Mouse (Mus musculus) liver, adult 2 months (tissue): ENCODE measurements at regions not wholly inside any gene's neighbourhood (a gene's known extent, or its start where the extent isn't known, plus 50 kb on each side); places are given as distances from the start of the nearest gene placed in this dataset.

Experiments used
- CTCF ChIP-seq: fragments of 200-500 bp; IDR thresholded peaks from 2 replicates; pipeline ENCODE4 v1.5.1; 2011; ENCODE audit warnings: low read depth, low read length, control low read depth
- POLR2A ChIP-seq: fragments of 200-500 bp; IDR thresholded peaks from 2 replicates; pipeline ENCODE4 v1.6.1; 2011; ENCODE audit warnings: low read length, control low read depth; ENCODE audit not compliant: insufficient read depth; ENCODE audit errors: extremely low read depth

DNA sequence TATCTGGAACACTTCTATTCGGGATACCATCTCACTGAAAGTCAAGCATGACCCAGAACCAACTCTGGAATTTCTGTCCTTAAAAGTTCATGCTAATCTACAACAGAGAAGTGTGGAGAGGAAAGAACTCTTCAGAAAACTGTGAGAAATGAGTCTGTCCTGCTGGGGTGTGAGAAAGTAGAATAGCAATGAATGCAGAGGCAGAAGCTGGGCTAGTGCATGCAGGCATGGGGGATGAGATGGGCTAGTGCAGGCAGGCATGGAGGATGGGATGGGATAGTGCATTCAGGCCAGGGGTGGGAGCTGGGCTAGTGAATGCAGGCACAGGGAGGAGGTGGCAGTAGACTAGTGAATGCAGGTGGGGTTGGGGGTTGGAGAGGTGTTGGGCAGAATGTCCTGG, 424.8 kb downstream of the Pdcd6ip start:
- TF ChIP-seq CTCF (no peak), POLR2A (no peak)
